Mouse (Mus musculus): ENCODE data around the gene Exoc3l4. TPM values are rescaled to one million over a fixed set of nuclear protein-coding genes. Genes with fewer than 3 reads are reported as not detected.

Exoc3l4 gene
- polyA plus RNA-seq, 1 experiment: not detected

DNA sequence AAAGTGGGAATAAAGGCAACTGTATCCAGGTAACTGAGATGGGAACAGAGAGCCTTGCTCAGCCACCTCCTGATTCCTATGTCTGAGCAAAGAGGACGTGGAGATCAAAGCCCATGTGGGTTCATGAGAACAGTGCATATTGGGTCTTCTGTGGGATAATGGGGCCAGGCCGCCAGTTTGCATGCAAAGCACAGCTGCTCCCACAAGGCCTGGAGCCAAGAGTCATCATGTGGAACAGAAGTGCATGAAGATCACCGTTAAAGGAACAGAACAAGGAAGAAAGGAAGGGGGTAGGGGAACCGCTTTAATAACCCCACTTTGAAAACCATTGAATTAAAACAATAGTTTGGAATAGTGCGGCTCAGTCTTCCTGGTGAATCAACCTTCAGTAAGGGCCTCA, 56.1 kb downstream of the Exoc3l4 start:
- no peaks in the 10 kb centered on the region for H3K4me1 ChIP-seq (ENCODE audit: control insufficient read depth, insufficient read depth, insufficient read length, low read length)
- no peak overlapping the region for H3K27ac ChIP-seq (replicated peaks; ENCODE audit: low read depth, low read length)
- no peak overlapping the region for H3K4me3 ChIP-seq (ENCODE audit: insufficient read depth, low read depth, low read length)

DNA sequence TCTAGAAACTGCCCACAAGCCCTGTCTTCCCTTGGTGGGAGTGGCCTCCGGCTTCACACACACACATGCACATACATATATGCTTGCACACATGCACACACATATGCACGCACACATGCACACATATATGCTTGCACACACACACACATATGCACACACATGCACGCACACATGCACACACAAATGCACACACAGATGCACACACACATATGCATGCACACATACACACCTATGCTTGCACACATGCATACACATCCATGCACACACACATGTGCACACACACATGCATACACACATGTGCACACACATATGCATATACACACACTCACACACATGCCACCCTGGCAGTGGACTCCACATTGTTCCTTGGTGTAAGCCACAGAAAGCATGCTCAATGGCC, 57.6 kb downstream of the Exoc3l4 start:
- Histone ChIP-seq H3K27ac (replicated peaks; ENCODE audit: low read depth, low read length) (no peak overlapping the region), H3K4me3 (ENCODE audit: insufficient read depth, low read depth, low read length) (no peak overlapping the region), H3K4me1 (ENCODE audit: control insufficient read depth, insufficient read depth, insufficient read length, low read length) (no peaks in the 10 kb centered on the region)

DNA sequence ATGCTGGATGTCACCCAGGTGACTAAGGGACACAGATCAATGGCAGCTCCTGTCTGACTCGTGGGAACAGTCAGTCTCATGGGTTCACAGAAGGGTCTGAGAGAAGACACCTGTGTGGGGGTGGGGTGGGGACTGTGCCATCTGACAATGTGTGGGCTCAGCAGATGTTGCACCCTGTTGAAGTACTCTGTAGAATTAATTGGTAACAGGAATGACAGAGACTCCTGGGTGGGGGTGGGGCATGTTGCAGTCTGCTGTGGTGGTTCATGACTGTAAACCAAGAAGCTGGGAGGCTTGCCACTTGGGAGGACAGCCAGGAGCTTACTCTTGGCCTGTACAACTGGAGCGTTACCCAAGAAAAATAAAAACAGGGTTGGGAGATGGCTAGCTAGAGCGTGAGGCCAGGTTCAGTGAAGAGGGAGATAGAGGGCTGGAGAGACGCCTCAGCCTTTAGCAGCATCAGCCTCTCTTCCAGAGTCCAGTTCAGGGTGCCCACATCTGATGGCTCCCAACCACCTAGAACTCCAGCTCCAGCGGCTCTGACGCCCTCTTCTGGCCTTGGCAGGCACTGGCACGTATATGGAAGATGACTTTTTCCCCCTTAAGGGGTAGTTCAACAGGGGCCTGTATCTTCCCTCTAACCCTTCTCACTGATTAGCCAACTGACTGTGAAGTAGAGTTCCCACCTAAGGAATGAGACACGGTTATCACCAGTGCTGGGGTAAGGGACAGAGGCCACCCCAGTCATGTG, 58.3 kb downstream of the Exoc3l4 start:
- H3K27ac ChIP-seq (replicated peaks; ENCODE audit: low read depth, low read length): no peak overlapping the region
- H3K4me3 ChIP-seq (ENCODE audit: insufficient read depth, low read depth, low read length): no peak overlapping the region
- no peaks in the 10 kb centered on the region for H3K4me1 ChIP-seq (ENCODE audit: control insufficient read depth, insufficient read depth, insufficient read length, low read length)

DNA sequence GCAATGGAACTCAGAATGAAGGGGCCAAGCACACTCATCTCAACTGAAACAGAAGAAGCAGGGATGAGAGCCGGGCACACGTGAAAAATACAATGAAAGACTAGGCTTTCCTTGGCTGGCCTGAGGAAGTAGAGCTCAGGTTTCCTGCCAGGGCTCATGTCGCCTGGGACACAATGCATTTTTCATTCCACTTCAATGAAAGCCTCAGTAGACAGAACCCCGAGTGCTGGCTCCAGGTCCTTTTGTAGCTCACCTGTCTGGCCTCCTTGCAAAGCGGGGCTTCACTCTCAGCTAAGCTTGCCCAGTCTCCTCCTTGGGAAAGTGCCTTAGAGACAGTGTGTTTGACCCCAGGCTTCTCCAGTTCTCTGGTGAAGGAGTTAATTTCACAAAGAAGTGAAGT, 62.1 kb downstream of the Exoc3l4 start:
- Histone ChIP-seq H3K4me1 (ENCODE audit: control insufficient read depth, insufficient read depth, insufficient read length, low read length) (no peaks in the 10 kb centered on the region), H3K27ac (replicated peaks; ENCODE audit: low read depth, low read length) (no peak overlapping the region), H3K4me3 (ENCODE audit: insufficient read depth, low read depth, low read length) (no peak overlapping the region)

DNA sequence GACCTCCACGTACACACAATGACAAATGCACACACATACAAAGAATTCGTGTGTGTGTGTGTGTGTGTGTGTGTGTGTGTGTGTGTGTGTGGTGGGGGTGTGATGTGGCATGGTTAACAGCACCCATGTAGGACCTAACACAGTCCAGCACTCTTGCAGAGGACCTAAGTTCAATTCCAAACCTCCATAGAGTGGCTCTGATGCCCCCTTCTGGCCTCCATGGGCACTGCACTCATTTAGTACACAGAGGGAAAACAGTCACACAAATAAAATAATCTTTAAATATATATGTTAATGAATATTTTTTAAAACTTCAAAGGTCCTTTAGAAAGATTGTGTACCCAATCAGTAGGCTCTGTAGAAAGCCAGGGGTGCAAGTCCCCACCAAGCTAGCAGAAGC, 63.1 kb downstream of the Exoc3l4 start:
- no peak overlapping the region for H3K4me3 ChIP-seq (ENCODE audit: insufficient read depth, low read depth, low read length)
- no peak overlapping the region for H3K27ac ChIP-seq (replicated peaks; ENCODE audit: low read depth, low read length)
- H3K4me1 ChIP-seq (ENCODE audit: control insufficient read depth, insufficient read depth, insufficient read length, low read length): no peaks in the 10 kb centered on the region

Other genes starting within 250 kb of the Exoc3l4 start
- not detected in 2 replicates for gene 4930595D18Rik, start 232.5 kb upstream of the Exoc3l4 start, polyA plus RNA-seq (2012; ENCODE audit: insufficient read depth, insufficient read length, missing spikeins)
- gene Amn, start 145.9 kb upstream of the Exoc3l4 start, polyA plus RNA-seq (2012; ENCODE audit: insufficient read depth, insufficient read length, missing spikeins): not detected in 2 replicates
- 24.1 and 24.3 TPM in 2 replicates for gene Cdc42bpb, start 39.3 kb upstream of the Exoc3l4 start, polyA plus RNA-seq (2012; ENCODE audit: insufficient read depth, insufficient read length, missing spikeins)
- gene Lbhd2, start 10.2 kb upstream of the Exoc3l4 start, polyA plus RNA-seq (2012; ENCODE audit: insufficient read depth, insufficient read length, missing spikeins): not detected in 2 replicates
- gene Tnfaip2, start 25.5 kb downstream of the Exoc3l4 start, polyA plus RNA-seq (2012; ENCODE audit: insufficient read depth, insufficient read length, missing spikeins): 3.3 and 3.6 TPM in 2 replicates
- not detected in 2 replicates for gene Gm266, start 68.8 kb downstream of the Exoc3l4 start, polyA plus RNA-seq (2012; ENCODE audit: insufficient read depth, insufficient read length, missing spikeins)
- gene Eif5, start 121.0 kb downstream of the Exoc3l4 start, polyA plus RNA-seq (2012; ENCODE audit: insufficient read depth, insufficient read length, missing spikeins): 216 and 330 TPM in 2 replicates
- gene Mark3, start 157.5 kb downstream of the Exoc3l4 start, polyA plus RNA-seq (2012; ENCODE audit: insufficient read depth, insufficient read length, missing spikeins): 25.9 and 31.0 TPM in 2 replicates

Data from brown adipose tissue, adult 24 weeks (tissue).